Mouse (Mus musculus) small intestine, adult 2 months (tissue): ENCODE results near the gene Hrh2. TPM values are rescaled to one million over a fixed set of nuclear protein-coding genes. Genes with fewer than 3 reads are reported as not detected.

Experiments
- H3K27ac ChIP-seq: fragments of 200-500 bp; 2 replicates; pipeline ENCODE4 v1.5.1; 2012; ENCODE audit warnings: low read depth, low read length, control low read depth, inconsistent platforms; ENCODE audit not compliant: insufficient read depth
- H3K27me3 ChIP-seq: fragments of 200-500 bp; 2 replicates; pipeline ENCODE4 v1.6.1; 2012; ENCODE audit warnings: mild to moderate bottlenecking, moderate library complexity, low read length, inconsistent platforms; ENCODE audit not compliant: control insufficient read depth, insufficient read depth
- H3K36me3 ChIP-seq: fragments of 200-500 bp; 2 replicates; pipeline ENCODE4 v1.6.1; 2012; ENCODE audit warnings: mild to moderate bottlenecking, low read length, control low read depth, inconsistent platforms; ENCODE audit not compliant: control insufficient read depth, insufficient read depth
- H3K4me1 ChIP-seq: fragments of 200-500 bp; 2 replicates; pipeline ENCODE4 v1.6.1; 2012; ENCODE audit warnings: low read length, inconsistent platforms, mixed read lengths; ENCODE audit not compliant: control insufficient read depth, insufficient read depth, insufficient read length
- H3K4me3 ChIP-seq: fragments of 200-500 bp; 2 replicates; pipeline ENCODE4 v1.5.1; 2012; ENCODE audit warnings: low read depth, mild to moderate bottlenecking, control low read depth, inconsistent platforms, low read length, moderate library complexity
- CTCF ChIP-seq: fragments of 200-500 bp; IDR thresholded peaks from 2 replicates; pipeline ENCODE4 v1.5.1; 2012; ENCODE audit warnings: low read depth, mild to moderate bottlenecking, control low read depth, inconsistent platforms, low read length, moderate library complexity, mixed read lengths; ENCODE audit not compliant: insufficient replicate concordance, insufficient read length; ENCODE audit errors: extremely low read depth
- POLR2A ChIP-seq: fragments of 200-500 bp; IDR thresholded peaks from 2 replicates; pipeline ENCODE4 v1.6.1; 2012; ENCODE audit warnings: low read depth, mild to moderate bottlenecking, control low read depth, inconsistent platforms, low read length, moderate library complexity
- WGBS: fragments of 180-500 bp; shearing (Covaris S2); methylation state at CpG from one replicate; pipeline ENCODE4 v1.1.7; 2018; 5-methylcytosine and 5-hydroxymethylcytosine counted together
- polyA plus RNA-seq: library from polyadenylated mRNA; depleted of rRNA; stranded (reverse); fragments of >200 nt; gene quantifications from 2 replicates; pipeline ENCODE4 v1.2.3, GENCODE M21; 2012

Hrh2 gene
- polyA plus RNA-seq, 1 experiment: 0.70 TPM

DNA sequence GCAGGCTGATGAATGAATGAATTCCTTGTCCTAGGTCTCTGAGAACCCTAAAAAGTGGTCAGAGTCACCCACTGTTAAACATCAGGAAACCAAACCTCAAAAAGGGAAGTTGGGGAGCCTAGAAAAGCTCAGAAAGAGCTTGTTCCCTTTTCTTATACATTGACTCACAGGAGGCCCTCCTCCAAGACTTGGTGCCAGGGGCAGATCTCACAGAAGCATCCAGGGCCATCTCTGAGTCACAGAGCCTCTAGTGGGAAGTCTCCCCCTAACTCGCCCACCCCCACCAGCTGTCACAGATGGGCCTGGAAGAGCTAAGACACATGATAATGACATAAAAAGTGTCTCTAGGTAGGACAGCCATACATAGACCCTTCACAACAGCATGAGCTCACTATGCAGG is 26.4 kb downstream of the Hrh2 start:
- Histone ChIP-seq H3K27ac (no peak overlapping the region), H3K4me3 (no peak overlapping the region), H3K4me1 (peaks cover 4% of the 10 kb centered on the region; the same call in 1 of the 2 replicates), H3K27me3 (no peaks in the 10 kb centered on the region), H3K36me3 (no peaks in the 10 kb centered on the region)
- WGBS: 40% methylated on average over 1 of the region's 1 CpGs
- TF ChIP-seq POLR2A (no peak), CTCF (no peak)

- WGBS: 71% methylated on average over 4 of the region's 4 CpGs
- no peak overlapping the region for H3K4me3 ChIP-seq
- TF ChIP-seq CTCF: no peak
- TF ChIP-seq POLR2A: no peak
- no peaks in the 10 kb centered on the region for H3K36me3 ChIP-seq
- no peaks in the 10 kb centered on the region for H3K4me1 ChIP-seq
- no peaks in the 10 kb centered on the region for H3K27me3 ChIP-seq
- no peak overlapping the region for H3K27ac ChIP-seq
Measured at GRCm38 (mm10) chr13:54221631-54222179, 29.8 kb downstream of the Hrh2 start.

DNA sequence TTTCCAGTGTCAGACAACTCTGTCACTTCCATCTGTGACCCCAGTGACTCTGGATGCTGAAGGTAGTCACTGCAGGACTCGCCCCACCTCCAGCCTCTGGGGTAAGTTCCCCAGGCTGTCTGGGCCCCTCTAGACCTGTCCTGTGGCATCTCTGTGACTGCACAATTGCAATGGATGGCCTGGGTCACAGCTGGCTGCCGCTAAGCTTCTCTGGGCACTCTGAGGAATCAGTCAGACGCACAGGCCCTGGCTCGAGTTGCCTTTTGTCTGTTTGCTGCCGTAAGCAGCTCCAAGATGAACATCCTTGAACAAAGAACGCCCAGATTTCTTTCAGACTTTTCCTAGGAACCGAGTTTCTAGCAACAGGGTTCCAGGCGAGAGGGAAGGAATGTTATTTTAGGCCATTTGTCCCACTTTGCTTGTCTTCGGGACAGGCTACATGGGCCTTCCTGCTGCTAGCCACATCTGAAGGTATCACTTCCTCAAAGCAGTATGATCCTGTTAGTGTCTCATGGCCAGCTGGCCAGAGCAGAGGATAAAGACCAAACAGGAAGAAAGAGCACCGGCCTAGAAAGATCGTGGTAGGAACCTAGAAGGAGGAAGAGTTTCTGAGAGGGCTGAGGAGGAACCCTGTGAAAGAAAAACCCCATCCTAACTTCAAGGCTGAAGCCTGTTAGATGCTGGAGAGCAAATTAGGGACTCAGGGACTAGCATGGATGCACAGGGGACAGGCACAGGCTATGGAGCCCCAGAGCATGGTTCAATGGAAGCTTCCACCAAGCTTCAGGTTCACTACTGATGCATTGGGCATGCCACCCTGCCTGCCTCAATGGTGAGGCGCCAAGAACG is 31.2 kb downstream of the Hrh2 start:
- 62% methylated on average over 13 of the region's 13 CpGs for WGBS
- Histone ChIP-seq H3K4me3 (no peak overlapping the region), H3K36me3 (no peaks in the 10 kb centered on the region), H3K27ac (peak overlapping the region; percentile 51), H3K27me3 (no peaks in the 10 kb centered on the region), H3K4me1 (no peaks in the 10 kb centered on the region)
- TF ChIP-seq POLR2A (no peak), CTCF (no peak)

GRCm38 (mm10) chr13:54227916-54228483 is 36.1 kb downstream of the Hrh2 start:
- H3K27me3 ChIP-seq: no peaks in the 10 kb centered on the region
- H3K4me3 ChIP-seq: no peak overlapping the region
- peak; percentile 57; the same call in 1 of the 2 replicates for TF ChIP-seq CTCF
- TF ChIP-seq POLR2A: no peak
- no peaks in the 10 kb centered on the region for H3K4me1 ChIP-seq
- H3K27ac ChIP-seq: no peak overlapping the region
- no peaks in the 10 kb centered on the region for H3K36me3 ChIP-seq
- 24% methylated on average over 13 of the region's 13 CpGs for WGBS

GRCm38 (mm10) chr13:54230081-54230480 is 38.2 kb downstream of the Hrh2 start:
- no peaks in the 10 kb centered on the region for H3K27me3 ChIP-seq
- H3K4me1 ChIP-seq: no peaks in the 10 kb centered on the region
- no peak for TF ChIP-seq POLR2A
- no peak for TF ChIP-seq CTCF
- 74% methylated on average over 6 of the region's 6 CpGs for WGBS
- no peak overlapping the region for H3K4me3 ChIP-seq
- H3K36me3 ChIP-seq: no peaks in the 10 kb centered on the region
- H3K27ac ChIP-seq: no peak overlapping the region

DNA sequence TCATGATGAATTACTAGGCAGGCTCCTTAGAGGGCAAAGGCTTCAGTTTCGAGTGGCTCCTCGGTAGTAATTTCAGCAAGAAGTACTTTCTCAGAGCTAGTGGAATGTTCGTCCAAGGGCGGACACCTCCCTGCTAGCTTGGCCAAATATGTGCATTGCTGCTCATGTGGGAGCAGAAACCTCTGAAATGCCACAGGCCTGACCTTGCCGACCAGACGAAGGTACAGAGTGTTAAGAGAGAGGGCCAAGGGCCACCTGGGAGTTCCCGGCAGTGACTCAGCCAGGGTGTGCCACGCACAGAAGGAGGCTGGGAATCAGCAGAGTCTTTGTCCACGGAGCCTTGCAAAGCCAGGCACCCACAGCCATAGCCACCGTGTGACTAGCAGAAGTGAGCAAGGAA is 39.9 kb downstream of the Hrh2 start:
- H3K27me3 ChIP-seq: no peaks in the 10 kb centered on the region
- WGBS: 35% methylated on average over 10 of the region's 10 CpGs
- H3K36me3 ChIP-seq: no peaks in the 10 kb centered on the region
- TF ChIP-seq POLR2A (no peak), CTCF (no peak)
- no peak overlapping the region for H3K4me3 ChIP-seq
- H3K27ac ChIP-seq: no peak overlapping the region
- no peaks in the 10 kb centered on the region for H3K4me1 ChIP-seq

- TF ChIP-seq CTCF: no peak
- no peak for TF ChIP-seq POLR2A
- Histone ChIP-seq H3K27me3 (no peaks in the 10 kb centered on the region), H3K27ac (no peak overlapping the region), H3K4me3 (no peak overlapping the region), H3K4me1 (no peaks in the 10 kb centered on the region), H3K36me3 (no peaks in the 10 kb centered on the region)
- 41% methylated on average over 6 of the region's 6 CpGs for WGBS
Measured at GRCm38 (mm10) chr13:54237512-54237911, 45.6 kb downstream of the Hrh2 start.
